Mouse (Mus musculus) brain, embryonic 14.5 days (tissue): ENCODE data around the gene Mmp24.

Source experiments
- CTCF ChIP-seq: fragments of 200-500 bp; IDR thresholded peaks from 2 replicates; pipeline ENCODE4 v1.5.1; 2012; ENCODE audit warnings: inconsistent platforms, mild to moderate bottlenecking, moderate library complexity, borderline replicate concordance; ENCODE audit not compliant: insufficient read depth, insufficient read length; ENCODE audit errors: extremely low read depth
- POLR2A ChIP-seq: fragments of 200-500 bp; IDR thresholded peaks from 2 replicates; pipeline ENCODE4 v1.6.1; 2012; ENCODE audit warnings: mild to moderate bottlenecking, inconsistent platforms, borderline replicate concordance; ENCODE audit not compliant: poor library complexity, insufficient read depth, insufficient read length, severe bottlenecking; ENCODE audit errors: extremely low read depth

DNA sequence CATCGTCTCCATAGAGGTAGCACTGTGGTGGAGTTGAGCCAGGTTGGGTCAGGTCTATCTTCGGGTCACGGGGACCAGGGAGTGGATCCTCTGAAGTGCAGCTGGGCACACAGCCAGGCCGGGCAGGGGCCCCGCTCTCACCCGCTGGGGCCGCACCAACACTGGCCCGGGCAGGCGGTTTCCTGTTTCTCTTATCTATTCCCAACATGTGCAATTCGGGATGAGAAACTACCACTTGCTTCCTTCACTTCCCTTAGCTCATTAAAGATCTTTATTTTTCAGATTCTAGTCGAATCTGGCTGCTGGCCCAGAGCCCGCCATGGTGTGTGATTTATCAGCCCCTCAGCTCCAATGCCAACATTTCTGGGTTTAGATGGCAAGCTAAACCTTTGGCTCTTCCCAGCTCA is 32.2 kb upstream of the Mmp24 start:
- TF ChIP-seq CTCF (no peak), POLR2A (no peak)
